Mouse (Mus musculus) heart, postnatal 10 days (tissue): Measurements from ENCODE around the gene Prok1. TPM values are rescaled to one million over a fixed set of nuclear protein-coding genes. Genes with fewer than 3 reads are reported as not detected.
A peak's percentile ranks its signal among the peaks of the same experiment; 100 is the strongest.

Source experiments
- DNase-seq, 2 experiments: peaks; one replicate each; pipeline ENCODE4 v3.0.0; 2021
- intact Hi-C: fragments of 180-260 bp; cut with DNase I; formaldehyde crosslinking; loops from one replicate; pipeline ENCODE4 v1.15.1; 2025
- total RNA-seq, 2 experiments: library from RNA; stranded (reverse); gene quantifications; 2 replicates each; pipeline ENCODE4 v1.2.3; 2021

The Prok1 gene
- total RNA-seq: not detected

- intact Hi-C loops: no loop called here
- no peak for DNase-seq
Measured at GRCm38 (mm10) chr3:107239607-107240006, at the start of gene Prok1. Gene Prok1, minus strand, starts transcription at chr3:107239707.

- intact Hi-C loops: no loop called here
- DNase-seq: no peak
Measured at GRCm38 (mm10) chr3:107287346-107287745, 47.8 kb upstream of the Prok1 start.

GRCm38 (mm10) chr3:107286123-107286522 lies 46.6 kb upstream of the Prok1 start:
- no peak for DNase-seq
- intact Hi-C loops: no loop called here

- intact Hi-C loops: loop anchor here (2.0 kb wide), 1 partner anchor 54 kb away; the partner anchor contains the start of gene Rbm15
- peak; percentile 92 to 93 for DNase-seq
Measured at GRCm38 (mm10) chr3:107278479-107279269, 39.2 kb upstream of the Prok1 start, which contains the start of gene Lamtor5. Gene Lamtor5, plus strand, starts transcription at chr3:107278858.

GRCm38 (mm10) chr3:107276626-107277025 lies 37.1 kb upstream of the Prok1 start:
- no peak for DNase-seq
- intact Hi-C loops: no loop called here

GRCm38 (mm10) chr3:107275996-107276395 lies 36.5 kb upstream of the Prok1 start:
- intact Hi-C loops: loop anchor here (2.0 kb wide), 1 partner anchor 181 kb away; no protein-coding TSS in a partner anchor
- DNase-seq: no peak

GRCm38 (mm10) chr3:107275351-107275750 lies 35.8 kb upstream of the Prok1 start:
- DNase-seq: no peak
- intact Hi-C loops: loop anchor here (2.0 kb wide), 1 partner anchor 181 kb away; no protein-coding TSS in a partner anchor

GRCm38 (mm10) chr3:107273820-107274219 lies 34.3 kb upstream of the Prok1 start:
- intact Hi-C loops: loop anchor here (1.0 to 2.0 kb wide), 4 partner anchors 41 to 193 kb away; no protein-coding TSS in a partner anchor
- DNase-seq: peak; percentile 68 to 82

- intact Hi-C loops: loop anchor here (2.0 kb wide), 1 partner anchor 194 kb away; no protein-coding TSS in a partner anchor
- no peak for DNase-seq
Measured at GRCm38 (mm10) chr3:107272433-107272832, 32.9 kb upstream of the Prok1 start.

GRCm38 (mm10) chr3:107266814-107267345 lies 27.4 kb upstream of the Prok1 start:
- no peak for DNase-seq
- intact Hi-C loops: no loop called here

- intact Hi-C loops: no loop called here
- DNase-seq: no peak
Measured at GRCm38 (mm10) chr3:107261851-107262165, 22.3 kb upstream of the Prok1 start.

- peak; percentile 40 to 52 for DNase-seq
- intact Hi-C loops: no loop called here
Measured at GRCm38 (mm10) chr3:107260956-107261850, 21.7 kb upstream of the Prok1 start.

- intact Hi-C loops: no loop called here
- DNase-seq: no peak
Measured at GRCm38 (mm10) chr3:107257924-107258323, 18.4 kb upstream of the Prok1 start.

GRCm38 (mm10) chr3:107256724-107257123 lies 17.2 kb upstream of the Prok1 start:
- intact Hi-C loops: no loop called here
- DNase-seq: no peak

GRCm38 (mm10) chr3:107255992-107256391 lies 16.5 kb upstream of the Prok1 start:
- intact Hi-C loops: no loop called here

GRCm38 (mm10) chr3:107253925-107254324 lies 14.4 kb upstream of the Prok1 start:
- DNase-seq: no peak
- intact Hi-C loops: no loop called here

More at GRCm38 (mm10) chr3:107255992-107256391, 16.5 kb upstream of the Prok1 start:
- no peak for DNase-seq

- peak; percentile 35 to 49 for DNase-seq
- intact Hi-C loops: no loop called here
Measured at GRCm38 (mm10) chr3:107252035-107252434, 12.5 kb upstream of the Prok1 start.

- intact Hi-C loops: no loop called here
Measured at GRCm38 (mm10) chr3:107250320-107250719, 10.8 kb upstream of the Prok1 start.

GRCm38 (mm10) chr3:107249042-107249441 lies 9.5 kb upstream of the Prok1 start:
- intact Hi-C loops: no loop called here
- DNase-seq: no peak

More at GRCm38 (mm10) chr3:107250320-107250719, 10.8 kb upstream of the Prok1 start:
- DNase-seq: no peak

- intact Hi-C loops: no loop called here
- DNase-seq: no peak
Measured at GRCm38 (mm10) chr3:107246876-107247275, 7.4 kb upstream of the Prok1 start.
